Mouse (Mus musculus) v-Abl transformed pro-B cells (cell line): Measurements from ENCODE around the gene Tbc1d22b.
"Not testable (repeated sequence)": the region's sequence is repeated elsewhere in the genome, so short reads cannot be mapped to it uniquely, and the experiment has no call there.

ENCODE experiments used
- in situ Hi-C, 2 experiments: fragments of 400-800 bp; cut with MboI; formaldehyde crosslinking; loops; one replicate each; pipeline ENCODE4 v1.15.1; 2025; ENCODE audit not compliant: unreplicated experiment in 2 of 2

The Tbc1d22b gene

GRCm38 (mm10) chr17:29584737-29585136 lies 35.2 kb downstream of the Tbc1d22b start:
- in situ Hi-C loops, result no loop called here

GRCm38 (mm10) chr17:29585446-29585845 lies 35.9 kb downstream of the Tbc1d22b start:
- in situ Hi-C loops, result no loop called here

GRCm38 (mm10) chr17:29586921-29587320 lies 37.3 kb downstream of the Tbc1d22b start:
- in situ Hi-C loops, result no loop called here

GRCm38 (mm10) chr17:29589221-29589898 lies 39.8 kb downstream of the Tbc1d22b start:
- in situ Hi-C loops, result no loop called here

GRCm38 (mm10) chr17:29595891-29596770 lies 46.5 kb downstream of the Tbc1d22b start:
- in situ Hi-C loops, result no loop called here

GRCm38 (mm10) chr17:29596771-29597132 lies 47.2 kb downstream of the Tbc1d22b start:
- in situ Hi-C loops, result no loop called here

- in situ Hi-C loops, result no loop called here
Observed at GRCm38 (mm10) chr17:29599051-29599450, 49.5 kb downstream of the Tbc1d22b start.

- in situ Hi-C loops, result no loop called here
Observed at GRCm38 (mm10) chr17:29599537-29599936, 50.0 kb downstream of the Tbc1d22b start.

GRCm38 (mm10) chr17:29601391-29601790 lies 51.8 kb downstream of the Tbc1d22b start:
- in situ Hi-C loops, result loop anchor here (5.0 to 10.0 kb wide), 2 partner anchors 173 to 281 kb away; no protein-coding TSS in a partner anchor

GRCm38 (mm10) chr17:29603283-29603682 lies 53.7 kb downstream of the Tbc1d22b start:
- in situ Hi-C loops, result loop anchor here (5.0 to 10.0 kb wide), 2 partner anchors 172 to 279 kb away; no protein-coding TSS in a partner anchor

GRCm38 (mm10) chr17:29613453-29613852 lies 63.9 kb downstream of the Tbc1d22b start:
- in situ Hi-C loops, result not testable (repeated sequence)

- in situ Hi-C loops, result no loop called here
Observed at GRCm38 (mm10) chr17:29614115-29615023, 64.8 kb downstream of the Tbc1d22b start, which contains the start of the genes Rnf8 and Gm28043. Gene Rnf8 (plus strand): TSS chr17:29614790. Gene Gm28043 (plus strand): TSS chr17:29614876.

- in situ Hi-C loops, result no loop called here
Observed at GRCm38 (mm10) chr17:29615024-29615551, 65.5 kb downstream of the Tbc1d22b start.

GRCm38 (mm10) chr17:29615616-29616015 lies 66.0 kb downstream of the Tbc1d22b start:
- in situ Hi-C loops, result no loop called here

- in situ Hi-C loops, result no loop called here
Observed at GRCm38 (mm10) chr17:29619231-29619630, 69.6 kb downstream of the Tbc1d22b start.

- in situ Hi-C loops, result no loop called here
Observed at GRCm38 (mm10) chr17:29623488-29623887, 73.9 kb downstream of the Tbc1d22b start.

GRCm38 (mm10) chr17:29627285-29627684 lies 77.7 kb downstream of the Tbc1d22b start:
- in situ Hi-C loops, result loop anchor here in 1 of 2 experiments (25.0 kb wide), 1 partner anchor 135 kb away; no protein-coding TSS in a partner anchor

- in situ Hi-C loops, result loop anchor here in 1 of 2 experiments (25.0 kb wide), 1 partner anchor 133 kb away; no protein-coding TSS in a partner anchor
Observed at GRCm38 (mm10) chr17:29628946-29629345, 79.4 kb downstream of the Tbc1d22b start.

- in situ Hi-C loops, result loop anchor here in 1 of 2 experiments (25.0 kb wide), 1 partner anchor 133 kb away; no protein-coding TSS in a partner anchor
Observed at GRCm38 (mm10) chr17:29629620-29630019, 80.0 kb downstream of the Tbc1d22b start.

- in situ Hi-C loops, result loop anchor here in 1 of 2 experiments (25.0 kb wide), 1 partner anchor 130 kb away; no protein-coding TSS in a partner anchor
Observed at GRCm38 (mm10) chr17:29632312-29632711, 82.7 kb downstream of the Tbc1d22b start.
